Mouse (Mus musculus): ENCODE data around the gene Krt222. TPM values are rescaled to one million over a fixed set of nuclear protein-coding genes. Genes with fewer than 3 reads are reported as not detected.
A peak's percentile ranks its signal among the peaks of the same experiment; 100 is the strongest.

Gene Krt222
- 0.19 and 0.28 TPM in 2 replicates for polyA plus RNA-seq (2015; fragmentation: Nextera tagmentation; extraction: Ambion mirVana)

GRCm38 (mm10) chr11:99243820-99244374, at the start of gene Krt222:
Krt222 (minus strand) TSS chr11:99244085.
- H3K9ac ChIP-seq (ENCODE audit: low read length), result peak within 1 kb of the TSS; percentile 59
- H3K9me3 ChIP-seq (replicated peaks; ENCODE audit: control insufficient read depth, low read length), result no peaks in the 10 kb centered on the region
- H3K4me3 ChIP-seq (replicated peaks; ENCODE audit: low read length), result peak within 1 kb of the TSS; percentile 33
- no peak within 1 kb of the TSS for H3K27ac ChIP-seq (ENCODE audit: low read length)
- 5% methylated on average over 17 of the region's 17 CpGs for WGBS
- peak within 1 kb of the TSS; percentile 46 for H3K4me2 ChIP-seq (ENCODE audit: low read depth, low read length)
- ATAC-seq (ENCODE audit: insufficient read depth, low FRiP score), result no peak
- H3K36me3 ChIP-seq (ENCODE audit: control insufficient read depth, insufficient read depth, low read length), result no peaks in the 10 kb centered on the region
- no peaks in the 10 kb centered on the region for H3K4me1 ChIP-seq (ENCODE audit: control insufficient read depth, insufficient read depth, low read length)
- H3K27me3 ChIP-seq (ENCODE audit: control insufficient read depth, insufficient read depth, low read length), result no peaks in the 10 kb centered on the region

- Histone ChIP-seq H3K36me3 (ENCODE audit: control insufficient read depth, insufficient read depth, low read length) (no peaks in the 10 kb centered on the region), H3K4me1 (ENCODE audit: control insufficient read depth, insufficient read depth, low read length) (no peaks in the 10 kb centered on the region), H3K9me3 (replicated peaks; ENCODE audit: control insufficient read depth, low read length) (no peaks in the 10 kb centered on the region), H3K9ac (ENCODE audit: low read length) (no peak overlapping the region), H3K4me2 (ENCODE audit: low read depth, low read length) (no peak overlapping the region), H3K27me3 (ENCODE audit: control insufficient read depth, insufficient read depth, low read length) (no peaks in the 10 kb centered on the region), H3K4me3 (replicated peaks; ENCODE audit: low read length) (no peak overlapping the region), H3K27ac (ENCODE audit: low read length) (no peak overlapping the region)
- no peak for ATAC-seq (ENCODE audit: insufficient read depth, low FRiP score)
- WGBS, result 61% methylated on average over 5 of the region's 5 CpGs
These were observed 49.0 kb upstream of the Krt222 start for GRCm38 (mm10) chr11:99292846-99293245.

GRCm38 (mm10) chr11:99284833-99285312, 41.0 kb upstream of the Krt222 start, which contains the start of gene Krt24:
Krt24 (minus strand) TSS chr11:99285262.
- ATAC-seq (ENCODE audit: insufficient read depth, low FRiP score), result no peak
- Histone ChIP-seq H3K9ac (ENCODE audit: low read length) (0 out of 2 replicates have a peak within 1 kb of the TSS, but pooled peaks have one; percentile 15), H3K9me3 (replicated peaks; ENCODE audit: control insufficient read depth, low read length) (no peaks in the 10 kb centered on the region), H3K27me3 (ENCODE audit: control insufficient read depth, insufficient read depth, low read length) (no peaks in the 10 kb centered on the region), H3K4me3 (replicated peaks; ENCODE audit: low read length) (no peak within 1 kb of the TSS), H3K4me2 (ENCODE audit: low read depth, low read length) (no peak within 1 kb of the TSS), H3K27ac (ENCODE audit: low read length) (no peak within 1 kb of the TSS), H3K4me1 (ENCODE audit: control insufficient read depth, insufficient read depth, low read length) (no peaks in the 10 kb centered on the region), H3K36me3 (ENCODE audit: control insufficient read depth, insufficient read depth, low read length) (no peaks in the 10 kb centered on the region)
- WGBS, result 32% methylated on average over 11 of the region's 11 CpGs

- WGBS, result 77% methylated on average over 5 of the region's 5 CpGs
- Histone ChIP-seq H3K4me2 (ENCODE audit: low read depth, low read length) (no peak overlapping the region), H3K27me3 (ENCODE audit: control insufficient read depth, insufficient read depth, low read length) (no peaks in the 10 kb centered on the region), H3K4me1 (ENCODE audit: control insufficient read depth, insufficient read depth, low read length) (no peaks in the 10 kb centered on the region), H3K36me3 (ENCODE audit: control insufficient read depth, insufficient read depth, low read length) (no peaks in the 10 kb centered on the region), H3K27ac (ENCODE audit: low read length) (no peak overlapping the region), H3K4me3 (replicated peaks; ENCODE audit: low read length) (no peak overlapping the region), H3K9ac (ENCODE audit: low read length) (no peak overlapping the region), H3K9me3 (replicated peaks; ENCODE audit: control insufficient read depth, low read length) (no peaks in the 10 kb centered on the region)
- ATAC-seq (ENCODE audit: insufficient read depth, low FRiP score), result no peak
These were observed 40.1 kb upstream of the Krt222 start for GRCm38 (mm10) chr11:99284011-99284410.

GRCm38 (mm10) chr11:99283334-99283733, 39.4 kb upstream of the Krt222 start:
- Histone ChIP-seq H3K27ac (ENCODE audit: low read length) (no peak overlapping the region), H3K36me3 (ENCODE audit: control insufficient read depth, insufficient read depth, low read length) (no peaks in the 10 kb centered on the region), H3K27me3 (ENCODE audit: control insufficient read depth, insufficient read depth, low read length) (no peaks in the 10 kb centered on the region), H3K4me3 (replicated peaks; ENCODE audit: low read length) (no peak overlapping the region), H3K4me1 (ENCODE audit: control insufficient read depth, insufficient read depth, low read length) (no peaks in the 10 kb centered on the region), H3K4me2 (ENCODE audit: low read depth, low read length) (no peak overlapping the region), H3K9me3 (replicated peaks; ENCODE audit: control insufficient read depth, low read length) (no peaks in the 10 kb centered on the region), H3K9ac (ENCODE audit: low read length) (no peak overlapping the region)
- ATAC-seq (ENCODE audit: insufficient read depth, low FRiP score), result no peak
- 48% methylated on average over 4 of the region's 4 CpGs for WGBS

- no peaks in the 10 kb centered on the region for H3K36me3 ChIP-seq (ENCODE audit: control insufficient read depth, insufficient read depth, low read length)
- no peak overlapping the region for H3K4me3 ChIP-seq (replicated peaks; ENCODE audit: low read length)
- no peaks in the 10 kb centered on the region for H3K4me1 ChIP-seq (ENCODE audit: control insufficient read depth, insufficient read depth, low read length)
- no peaks in the 10 kb centered on the region for H3K9me3 ChIP-seq (replicated peaks; ENCODE audit: control insufficient read depth, low read length)
- H3K27ac ChIP-seq (ENCODE audit: low read length), result no peak overlapping the region
- ATAC-seq (ENCODE audit: insufficient read depth, low FRiP score), result no peak
- WGBS, result 74% methylated on average over 9 of the region's 9 CpGs
- H3K27me3 ChIP-seq (ENCODE audit: control insufficient read depth, insufficient read depth, low read length), result no peaks in the 10 kb centered on the region
- H3K4me2 ChIP-seq (ENCODE audit: low read depth, low read length), result no peak overlapping the region
- no peak overlapping the region for H3K9ac ChIP-seq (ENCODE audit: low read length)
These were observed 37.2 kb upstream of the Krt222 start for GRCm38 (mm10) chr11:99281116-99281515.

- WGBS, result 62% methylated on average over 5 of the region's 5 CpGs
- Histone ChIP-seq H3K36me3 (ENCODE audit: control insufficient read depth, insufficient read depth, low read length) (no peaks in the 10 kb centered on the region), H3K27me3 (ENCODE audit: control insufficient read depth, insufficient read depth, low read length) (no peaks in the 10 kb centered on the region), H3K9ac (ENCODE audit: low read length) (no peak overlapping the region), H3K27ac (ENCODE audit: low read length) (no peak overlapping the region), H3K4me1 (ENCODE audit: control insufficient read depth, insufficient read depth, low read length) (no peaks in the 10 kb centered on the region), H3K4me2 (ENCODE audit: low read depth, low read length) (no peak overlapping the region), H3K4me3 (replicated peaks; ENCODE audit: low read length) (no peak overlapping the region), H3K9me3 (replicated peaks; ENCODE audit: control insufficient read depth, low read length) (no peaks in the 10 kb centered on the region)
- ATAC-seq (ENCODE audit: insufficient read depth, low FRiP score), result no peak
These were observed 36.1 kb upstream of the Krt222 start for GRCm38 (mm10) chr11:99279986-99280385.

- no peaks in the 10 kb centered on the region for H3K9me3 ChIP-seq (replicated peaks; ENCODE audit: control insufficient read depth, low read length)
- no peak overlapping the region for H3K27ac ChIP-seq (ENCODE audit: low read length)
- no peak overlapping the region for H3K4me2 ChIP-seq (ENCODE audit: low read depth, low read length)
- H3K4me1 ChIP-seq (ENCODE audit: control insufficient read depth, insufficient read depth, low read length), result no peaks in the 10 kb centered on the region
- no peak overlapping the region for H3K4me3 ChIP-seq (replicated peaks; ENCODE audit: low read length)
- H3K36me3 ChIP-seq (ENCODE audit: control insufficient read depth, insufficient read depth, low read length), result no peaks in the 10 kb centered on the region
- no peaks in the 10 kb centered on the region for H3K27me3 ChIP-seq (ENCODE audit: control insufficient read depth, insufficient read depth, low read length)
- WGBS, result 28% methylated on average over 7 of the region's 7 CpGs
- H3K9ac ChIP-seq (ENCODE audit: low read length), result no peak overlapping the region
- no peak for ATAC-seq (ENCODE audit: insufficient read depth, low FRiP score)
These were observed 32.9 kb upstream of the Krt222 start for GRCm38 (mm10) chr11:99276786-99277185.

GRCm38 (mm10) chr11:99275624-99276023, 31.7 kb upstream of the Krt222 start:
- Histone ChIP-seq H3K4me3 (replicated peaks; ENCODE audit: low read length) (no peak overlapping the region), H3K27ac (ENCODE audit: low read length) (no peak overlapping the region), H3K36me3 (ENCODE audit: control insufficient read depth, insufficient read depth, low read length) (no peaks in the 10 kb centered on the region), H3K4me1 (ENCODE audit: control insufficient read depth, insufficient read depth, low read length) (no peaks in the 10 kb centered on the region), H3K4me2 (ENCODE audit: low read depth, low read length) (no peak overlapping the region), H3K9me3 (replicated peaks; ENCODE audit: control insufficient read depth, low read length) (no peaks in the 10 kb centered on the region), H3K9ac (ENCODE audit: low read length) (no peak overlapping the region), H3K27me3 (ENCODE audit: control insufficient read depth, insufficient read depth, low read length) (no peaks in the 10 kb centered on the region)
- no peak for ATAC-seq (ENCODE audit: insufficient read depth, low FRiP score)
- 75% methylated on average over 6 of the region's 6 CpGs for WGBS

All from stomach, embryonic 16.5 days (tissue).